Mouse (Mus musculus): ENCODE data around the gene Chil5. TPM values are rescaled to one million over a fixed set of nuclear protein-coding genes. Genes with fewer than 3 reads are reported as not detected.

Chil5 gene
- polyA plus RNA-seq, 1 experiment = not detected

GRCm38 (mm10) chr3:105971831-105972446 is 60.7 kb downstream of the Chil5 start:
- Histone ChIP-seq H3K79me3 (ENCODE audit: low read depth) (no peaks in the 10 kb centered on the region), H3K79me2 (ENCODE audit: control insufficient read depth, insufficient read depth) (no peaks in the 10 kb centered on the region), H3K4me3 (ENCODE audit: insufficient read depth, poor library complexity, severe bottlenecking) (no peak overlapping the region), H3ac (ENCODE audit: control insufficient read depth, insufficient read length, low read depth) (no peak overlapping the region), H3K27me3 (ENCODE audit: control insufficient read depth, insufficient read depth, insufficient read length) (no peaks in the 10 kb centered on the region), H3K36me3 (ENCODE audit: control insufficient read depth, insufficient read depth) (peaks cover 37% of the 10 kb centered on the region)
- no peak for TF ChIP-seq CTCF (IDR thresholded peaks at IDR 0.05; ENCODE audit: control insufficient read depth, insufficient read depth, insufficient read length)
- no peak for TF ChIP-seq FOSL1 (IDR thresholded peaks at IDR 0.05; ENCODE audit: insufficient read depth, low read length, poor library complexity, severe bottlenecking)
- TF ChIP-seq MYOG (IDR thresholded peaks at IDR 0.05; ENCODE audit: control insufficient read depth, extremely low read depth, insufficient read length) = no peak
- TF ChIP-seq CEBPB (IDR thresholded peaks at IDR 0.05; ENCODE audit: low read depth) = no peak
- TF ChIP-seq MAX (IDR thresholded peaks at IDR 0.05) = no peak
- no peak for TF ChIP-seq USF1 (IDR thresholded peaks at IDR 0.05; ENCODE audit: low read depth)
- no peak for TF ChIP-seq MYOD1 (IDR thresholded peaks at IDR 0.05; ENCODE audit: control insufficient read depth, insufficient read length, low read depth)

Other genes with a start within 250 kb of the Chil5 start
- 15.1 TPM for gene Rap1a, start 231.5 kb downstream of the Chil5 start, polyA plus RNA-seq (2012; fragmentation: generic; extraction: Trizol)
- gene Adora3, start 162.0 kb downstream of the Chil5 start, polyA plus RNA-seq (2012; fragmentation: generic; extraction: Trizol) = not detected
- not detected for gene Tmigd3, start 161.9 kb downstream of the Chil5 start, polyA plus RNA-seq (2012; fragmentation: generic; extraction: Trizol)
- gene I830077J02Rik, start 100.2 kb downstream of the Chil5 start, polyA plus RNA-seq (2012; fragmentation: generic; extraction: Trizol) = 0.06 TPM
- gene Wdr77, start 73.4 kb downstream of the Chil5 start, polyA plus RNA-seq (2012; fragmentation: generic; extraction: Trizol) = 90.2 TPM
- gene Atp5f1, start 72.7 kb downstream of the Chil5 start, polyA plus RNA-seq (2012; fragmentation: generic; extraction: Trizol) = 243 TPM
- 0.25 TPM for gene Ovgp1, start 59.1 kb downstream of the Chil5 start, polyA plus RNA-seq (2012; fragmentation: generic; extraction: Trizol)
- gene Pifo, start 18.2 kb downstream of the Chil5 start, polyA plus RNA-seq (2012; fragmentation: generic; extraction: Trizol) = not detected
- not detected for gene Chia1, start 80.4 kb upstream of the Chil5 start, polyA plus RNA-seq (2012; fragmentation: generic; extraction: Trizol)
- not detected for gene Chil3, start 134.8 kb upstream of the Chil5 start, polyA plus RNA-seq (2012; fragmentation: generic; extraction: Trizol)
- gene Chil4, start 186.7 kb upstream of the Chil5 start, polyA plus RNA-seq (2012; fragmentation: generic; extraction: Trizol) = not detected